Mouse (Mus musculus) ES-E14 (cell line): ENCODE measurements around the gene Krt81.

Source experiments
- HCFC1 ChIP-seq: IDR thresholded peaks from 2 replicates; pipeline ENCODE4 v1.6.1; 2012; ENCODE audit warnings: low read length, inconsistent platforms, borderline replicate concordance; ENCODE audit not compliant: insufficient read depth
- MAFK ChIP-seq: IDR thresholded peaks from 2 replicates; pipeline ENCODE4 v1.6.1; 2014; ENCODE audit warnings: mild to moderate bottlenecking, low read depth, low read length, inconsistent platforms; ENCODE audit not compliant: insufficient read depth

DNA sequence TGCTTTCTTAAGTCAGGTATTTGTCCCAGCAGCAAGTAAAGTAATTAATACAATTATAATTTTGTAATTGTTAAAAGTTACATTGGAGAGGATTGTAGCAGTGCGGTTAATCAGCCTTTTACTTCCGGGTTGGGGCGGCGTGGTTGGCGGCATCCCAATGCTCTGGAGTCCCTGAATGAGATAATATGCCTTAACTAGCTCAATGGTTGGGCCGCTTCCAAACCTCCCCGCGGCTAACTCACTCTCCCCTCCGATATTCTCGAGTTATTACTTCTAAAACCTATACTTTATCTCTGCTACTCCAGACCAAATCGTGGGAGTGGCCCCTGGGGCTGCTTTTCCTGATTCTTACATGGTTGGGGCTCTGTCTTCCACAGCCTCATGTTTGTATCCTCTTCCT, 17.0 kb downstream of the Krt81 start:
- TF ChIP-seq HCFC1 = no peak
- no peak for TF ChIP-seq MAFK
